Mouse (Mus musculus) T-cell, adult 66 days (primary cell): ENCODE data around the gene Ggps1. TPM values are rescaled to one million over a fixed set of nuclear protein-coding genes. Genes with fewer than 3 reads are reported as not detected.

Source experiments
- total RNA-seq, 2 experiments: library from RNA; stranded (reverse); gene quantifications; 3 replicates in 1 of 2; 4 replicates in 1 of 2; pipeline ENCODE4 v1.2.4; 2023

Gene Ggps1
- 10 to 100 TPM; 60.8 to 64.8 TPM for total RNA-seq

GRCm38 (mm10) chr13:14063013-14063941, at the start of gene Ggps1, which contains the start of gene Arid4b:
Ggps1 (minus strand) TSS chr13:14063488.
Arid4b (plus strand) TSS chr13:14063232.

GRCm38 (mm10) chr13:14039292-14039965, 23.9 kb downstream of the Ggps1 start, which contains the start of gene Tbce:
Tbce (minus strand) TSS chr13:14039638.

Other genes starting within 250 kb of the Ggps1 start
- gene B3galnt2, start 109.0 kb downstream of the Ggps1 start, total RNA-seq = 10 to 100 TPM; 29.1 to 34.1 TPM
- 10 to 100 TPM; 79.3 to 81.7 TPM for gene Tbce, start 23.9 kb downstream of the Ggps1 start, total RNA-seq
- 100 to 1,000 TPM; 117 to 127 TPM for gene Arid4b, start 256 bp downstream of the Ggps1 start, total RNA-seq